Mouse (Mus musculus): ENCODE measurements around the gene Wbp2.

The Wbp2 gene

DNA sequence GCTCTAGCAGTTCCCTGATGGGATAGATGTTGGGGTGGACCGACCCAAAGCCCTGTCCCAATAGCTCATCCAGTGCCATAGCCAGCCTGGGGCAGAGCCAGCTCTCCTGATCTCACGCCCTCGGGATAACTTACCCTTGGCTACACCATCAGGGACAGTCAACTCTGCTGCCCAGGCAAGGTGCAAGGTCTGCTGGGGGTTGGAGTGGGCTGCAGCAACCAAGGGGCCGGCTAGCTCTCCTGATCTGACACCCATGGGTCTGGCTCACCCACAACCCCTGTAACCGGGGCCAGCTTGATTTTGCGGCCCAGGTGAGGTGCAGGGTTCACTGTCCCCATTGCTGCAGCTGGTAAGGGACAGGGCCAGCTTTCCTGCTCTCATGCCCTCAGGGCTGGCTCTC, 4.8 kb upstream of the Wbp2 start:
- DNase-seq (ENCODE audit: low spot score in 2 of 2), result no peak

DNA sequence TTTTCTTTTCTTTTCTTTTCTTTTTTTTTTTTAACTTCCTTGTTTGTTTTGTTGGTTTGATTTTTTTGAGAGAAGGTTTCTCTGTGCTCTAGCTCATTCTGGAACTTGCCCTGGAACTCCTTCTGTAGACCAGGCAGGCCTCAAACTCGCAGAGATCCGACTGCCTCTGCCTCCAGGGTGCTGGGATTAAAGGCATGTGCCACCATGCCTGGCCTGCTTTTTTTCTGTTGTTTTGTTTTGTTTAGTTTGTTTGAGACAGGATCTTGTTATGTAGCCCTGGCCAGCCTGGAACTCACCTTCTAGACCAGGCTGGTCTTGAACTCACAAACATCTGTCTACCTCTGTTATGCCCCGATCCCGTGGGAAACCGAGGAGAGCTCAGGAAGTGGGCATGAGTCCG, 2.8 kb upstream of the Wbp2 start:
- DNase-seq (ENCODE audit: low spot score in 2 of 2), result no peak

DNA sequence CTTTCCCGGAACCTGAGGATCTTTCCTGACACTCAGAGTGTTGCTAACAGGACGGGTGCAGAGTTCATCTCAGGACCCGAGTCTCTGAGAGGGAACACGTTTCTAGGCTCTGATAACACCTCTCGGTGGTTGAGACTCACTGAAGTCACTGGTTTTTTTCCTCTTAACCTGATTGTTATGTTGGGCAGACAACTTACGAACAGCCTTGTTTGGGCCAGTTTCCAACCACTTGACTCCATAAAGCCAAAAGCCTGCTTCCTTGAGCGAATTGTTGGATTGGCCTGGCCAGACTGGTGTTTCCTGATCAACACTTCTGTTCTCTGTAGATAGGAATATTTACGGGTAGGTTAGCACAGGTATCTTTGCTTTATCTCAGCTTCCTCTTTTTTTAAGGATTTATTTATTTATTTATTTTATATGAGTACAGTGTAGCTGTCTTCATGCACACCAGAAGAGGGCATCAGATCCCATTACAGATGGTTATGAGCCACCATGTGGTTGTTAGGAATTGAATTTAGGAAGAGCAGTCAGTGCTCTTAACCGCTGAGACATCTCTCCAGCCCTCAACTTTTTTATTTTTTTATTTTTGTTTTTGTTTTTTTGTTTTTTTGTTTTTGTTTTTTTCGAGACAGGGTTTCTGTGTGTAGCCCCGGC, 2.1 kb upstream of the Wbp2 start:
- no peak for DNase-seq (ENCODE audit: low spot score in 2 of 2)

GRCm38 (mm10) chr11:116088188-116088587, 1.4 kb upstream of the Wbp2 start:
- DNase-seq (ENCODE audit: low spot score in 2 of 2), result no peak

DNA sequence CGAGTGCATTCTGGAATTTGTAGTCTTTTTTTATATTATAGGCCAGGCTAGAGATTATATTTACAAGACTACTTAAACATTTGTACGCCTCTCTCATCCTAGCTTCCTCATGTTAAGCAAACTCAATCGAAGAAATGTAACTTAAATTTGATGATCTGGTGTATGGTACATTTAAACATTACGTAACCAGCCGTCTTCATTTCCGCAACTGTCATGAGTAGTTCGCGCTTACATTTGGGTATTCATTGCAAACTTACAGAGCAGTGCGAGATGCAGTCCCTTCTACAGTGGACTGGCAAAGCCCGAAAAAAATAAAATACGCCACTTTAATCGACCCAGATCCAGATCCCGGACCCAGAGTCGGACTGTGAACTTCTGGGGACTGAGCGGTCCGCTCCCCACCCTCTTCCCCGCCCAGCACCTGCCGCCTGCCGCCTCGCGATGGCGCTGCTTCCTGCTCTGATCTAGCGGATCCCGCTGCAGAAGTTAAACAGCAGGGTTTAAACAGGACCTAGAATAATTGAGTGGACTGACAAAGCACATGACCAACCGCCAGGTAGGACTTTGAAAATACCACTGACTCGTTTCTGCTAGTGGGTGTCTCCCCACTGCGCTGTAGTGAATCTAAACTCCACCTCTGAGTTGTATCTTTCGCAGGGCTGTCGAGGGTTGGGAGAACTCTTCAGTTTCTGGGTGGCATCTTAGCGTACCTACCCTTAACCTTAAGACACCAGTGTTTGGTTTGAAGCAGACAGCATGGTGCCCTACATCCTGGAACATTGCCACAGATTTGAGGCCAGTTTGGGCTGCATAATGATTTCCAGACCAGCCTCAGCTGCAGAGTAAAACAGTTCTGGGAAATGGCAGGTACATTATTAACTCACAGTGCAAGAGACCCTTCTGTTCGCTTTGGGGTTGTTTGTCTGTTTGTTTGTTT, 667 bp upstream of the Wbp2 start:
- peak; percentile 76 to 79 for DNase-seq (ENCODE audit: low spot score in 2 of 2)

DNA sequence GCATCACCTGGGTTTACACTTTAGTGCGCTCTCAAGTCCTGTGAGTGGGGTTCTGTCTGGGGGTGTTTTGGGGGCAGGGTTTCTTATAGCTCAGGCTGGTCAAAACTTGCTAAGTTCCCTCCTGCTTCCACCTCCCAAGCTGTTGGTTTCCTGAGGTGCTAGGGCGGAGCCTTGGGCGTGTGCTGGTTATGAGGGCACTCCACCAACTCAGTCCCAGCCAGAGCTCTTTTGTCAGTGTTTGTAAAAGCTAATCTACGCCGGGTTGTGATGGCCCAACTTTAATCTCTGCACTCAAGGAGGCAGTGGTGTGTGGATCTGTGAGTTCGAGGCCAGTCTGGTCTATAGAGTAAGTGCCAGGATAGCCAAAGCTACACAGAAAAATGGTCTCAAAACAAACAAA, 2.6 kb downstream of the Wbp2 start:
- DNase-seq (ENCODE audit: low spot score in 2 of 2), result no peak

GRCm38 (mm10) chr11:116083096-116083672, 3.6 kb downstream of the Wbp2 start:
- no peak for DNase-seq (ENCODE audit: low spot score in 2 of 2)

- no peak for DNase-seq (ENCODE audit: low spot score in 2 of 2)
Measured at GRCm38 (mm10) chr11:116081081-116081480, 5.7 kb downstream of the Wbp2 start.

DNA sequence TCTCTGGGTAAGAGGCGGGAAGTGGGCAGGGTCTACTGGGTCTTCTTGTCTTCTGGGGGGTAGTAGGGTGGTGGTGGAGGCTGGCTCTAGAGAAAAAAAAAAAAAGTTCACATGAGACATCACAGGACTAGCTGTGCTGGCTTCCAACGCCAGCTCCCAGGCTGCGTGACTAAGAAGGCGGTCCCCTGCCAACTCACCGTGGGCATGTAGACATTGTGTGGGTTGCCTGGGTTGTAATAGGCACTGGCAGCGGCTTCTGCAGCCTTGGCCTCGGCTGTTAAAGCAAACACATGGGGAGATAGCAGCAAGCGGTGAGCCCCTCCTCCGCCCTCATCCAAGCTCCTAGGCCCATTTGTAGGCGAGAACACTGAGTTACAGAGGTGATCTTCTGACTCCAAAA, 7.3 kb downstream of the Wbp2 start:
- peak in 1 of 2 experiments; percentile 50 for DNase-seq (ENCODE audit: low spot score in 2 of 2)

- DNase-seq (ENCODE audit: low spot score in 2 of 2), result no peak
Measured at GRCm38 (mm10) chr11:116078676-116079320, 8.0 kb downstream of the Wbp2 start.

- no peak for DNase-seq (ENCODE audit: low spot score in 2 of 2)
Measured at GRCm38 (mm10) chr11:116078221-116078620, 8.6 kb downstream of the Wbp2 start.

DNA sequence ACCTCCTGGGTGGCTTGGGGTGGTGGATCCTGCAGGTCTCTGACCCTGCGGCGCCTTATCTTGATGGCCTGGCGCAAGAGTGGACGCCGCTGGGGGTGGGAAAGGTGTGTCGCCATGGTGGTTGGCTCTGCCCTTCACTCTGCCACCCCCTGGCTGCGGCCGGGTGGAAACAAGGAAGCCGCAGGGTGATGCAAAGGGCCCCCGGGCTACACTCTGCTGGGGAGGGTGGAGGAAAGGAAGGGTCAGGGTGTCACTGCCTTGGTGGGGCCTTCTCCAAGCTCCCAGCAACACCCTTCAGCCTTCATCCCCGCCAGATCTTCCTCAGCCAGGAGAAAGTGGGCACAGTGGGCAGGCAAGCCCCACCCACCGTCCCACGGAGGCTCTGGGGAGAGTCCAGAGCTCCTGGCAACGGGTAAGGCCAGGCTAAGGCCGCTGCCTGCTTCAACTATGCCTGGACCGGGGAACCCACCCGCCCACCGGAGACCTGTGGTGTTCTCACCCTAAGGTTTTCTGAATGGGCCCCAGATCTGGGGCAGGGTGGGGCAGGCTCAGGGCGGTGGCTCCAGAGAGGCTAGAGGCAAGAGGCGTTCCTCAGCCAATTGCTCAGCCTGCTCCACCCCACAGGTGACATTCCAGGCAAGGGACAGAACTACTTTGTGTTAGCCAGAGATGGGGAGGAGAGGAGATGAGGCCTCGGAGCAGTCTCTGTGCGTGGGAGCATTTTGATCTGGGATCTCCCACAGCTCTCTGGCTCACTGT, 9.2 kb downstream of the Wbp2 start, which contains the start of gene Unc13d:
Unc13d (minus strand) TSS at position 516 of the 759 bp plus-strand sequence.
- DNase-seq (ENCODE audit: low spot score in 2 of 2), result no peak

GRCm38 (mm10) chr11:116076836-116077235, 10.0 kb downstream of the Wbp2 start:
- no peak for DNase-seq (ENCODE audit: low spot score in 2 of 2)

- DNase-seq (ENCODE audit: low spot score in 2 of 2), result no peak
Measured at GRCm38 (mm10) chr11:116076266-116076540, 10.6 kb downstream of the Wbp2 start.

- no peak for DNase-seq (ENCODE audit: low spot score in 2 of 2)
Measured at GRCm38 (mm10) chr11:116075539-116076265, 11.1 kb downstream of the Wbp2 start.

DNA sequence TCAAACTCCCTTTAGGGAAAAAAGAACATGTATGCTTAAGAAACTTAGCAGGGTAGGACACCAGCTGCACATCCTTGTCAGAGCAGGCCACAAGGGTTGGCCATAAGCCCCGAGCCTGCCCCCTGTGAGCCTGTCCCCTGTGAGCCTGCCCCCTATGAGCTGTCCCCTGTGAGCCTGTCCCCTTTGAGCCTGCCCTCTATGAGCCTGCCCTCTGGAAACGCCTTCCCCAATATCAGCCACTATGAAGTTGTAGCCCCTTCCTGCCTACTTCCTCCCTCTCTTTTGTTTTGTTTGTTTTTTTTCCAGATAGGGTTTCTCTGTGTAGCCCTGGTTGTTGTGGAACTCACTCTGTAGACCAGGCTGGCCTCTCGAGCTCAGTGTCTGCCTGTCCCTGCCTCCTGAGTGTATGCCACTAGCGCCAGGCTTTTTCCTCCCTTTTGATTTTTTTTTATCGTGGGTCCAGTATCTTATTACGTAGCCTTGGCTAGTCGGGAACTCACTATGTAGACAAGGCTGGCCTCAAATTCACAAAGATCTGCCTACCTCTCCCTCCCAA, 12.3 kb downstream of the Wbp2 start:
- no peak for DNase-seq (ENCODE audit: low spot score in 2 of 2)

GRCm38 (mm10) chr11:116072608-116073007, 14.2 kb downstream of the Wbp2 start:
- no peak for DNase-seq (ENCODE audit: low spot score in 2 of 2)

DNA sequence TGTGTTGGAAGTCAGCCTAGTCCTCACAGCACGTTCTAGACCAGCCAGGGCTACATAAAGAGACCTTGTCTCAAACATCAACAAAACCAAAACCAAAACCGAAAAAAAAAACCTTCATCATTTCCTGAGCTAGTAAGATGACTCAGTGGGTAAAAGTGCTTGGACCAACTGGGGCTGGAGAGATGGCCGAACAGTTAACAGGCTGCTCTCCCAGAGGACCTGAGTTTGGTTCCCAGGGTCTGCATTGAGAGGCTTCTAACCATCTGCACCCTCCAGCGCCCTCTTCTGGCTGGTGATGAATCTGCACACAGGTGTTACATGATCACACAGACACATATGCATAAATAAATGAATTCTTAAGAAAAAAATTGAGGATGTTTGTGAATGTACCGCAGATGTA, 15.3 kb downstream of the Wbp2 start:
- no peak for DNase-seq (ENCODE audit: low spot score in 2 of 2)

GRCm38 (mm10) chr11:116065345-116065744, 21.4 kb downstream of the Wbp2 start:
- no peak for DNase-seq (ENCODE audit: low spot score in 2 of 2)

- DNase-seq (ENCODE audit: low spot score in 2 of 2), result no peak
Measured at GRCm38 (mm10) chr11:116064187-116064867, 22.5 kb downstream of the Wbp2 start.
